Mouse (Mus musculus) erythroblast, embryonic 14.5 days (primary cell): ENCODE measurements around the gene Mis18a. TPM values are rescaled to one million over a fixed set of nuclear protein-coding genes. Genes with fewer than 3 reads are reported as not detected.

ENCODE experiments used
- H3K27me3 ChIP-seq: 2 replicates; pipeline ENCODE4 v1.6.1; 2012; ENCODE audit warnings: inconsistent platforms; ENCODE audit not compliant: control insufficient read depth
- H3K36me3 ChIP-seq: 2 replicates; pipeline ENCODE4 v1.6.1; 2012; ENCODE audit warnings: mild to moderate bottlenecking, inconsistent platforms; ENCODE audit not compliant: control insufficient read depth
- H3K4me1 ChIP-seq: 2 replicates; pipeline ENCODE4 v1.6.1; 2012; ENCODE audit warnings: inconsistent platforms; ENCODE audit not compliant: control insufficient read depth
- H3K4me3 ChIP-seq: replicated peaks from 2 replicates; pipeline ENCODE3; 2012; ENCODE audit warnings: moderate library complexity, mild to moderate bottlenecking, inconsistent platforms
- H3K9me3 ChIP-seq: 2 replicates; pipeline ENCODE4 v1.6.1; 2012; ENCODE audit warnings: low read length, inconsistent platforms, mixed read lengths; ENCODE audit not compliant: control insufficient read depth
- GATA1 ChIP-seq: IDR thresholded peaks from 2 replicates; pipeline ENCODE4 v1.6.1; 2012; ENCODE audit warnings: low read length, inconsistent platforms, mixed read lengths
- TAL1 ChIP-seq: IDR thresholded peaks from 3 replicates; pipeline ENCODE4 v1.6.1; 2012; ENCODE audit warnings: low read length, inconsistent platforms, mixed read lengths
- polyA plus RNA-seq: library from polyadenylated mRNA; stranded (reverse); fragments of >175 nt; gene quantifications from 2 replicates; pipeline ENCODE4 v1.2.3, GENCODE M21; 2012

The Mis18a gene
- 1.5 and 1.6 TPM in 2 replicates for polyA plus RNA-seq

GRCm38 (mm10) chr16:90727233-90728115 is at the start of gene Mis18a:
Gene Mis18a, minus strand, starts transcription at chr16:90727404.
- H3K9me3 ChIP-seq, result peaks cover 8% of the 10 kb centered on the region
- H3K36me3 ChIP-seq, result peaks cover 32% of the 10 kb centered on the region
- TF ChIP-seq GATA1, result no peak
- no peak for TF ChIP-seq TAL1
- peaks cover 48% of the 10 kb centered on the region for H3K4me1 ChIP-seq
- peak within 1 kb of the TSS; percentile 93 for H3K4me3 ChIP-seq
- no peaks in the 10 kb centered on the region; the same call in none of the 2 replicates for H3K27me3 ChIP-seq

GRCm38 (mm10) chr16:90775946-90776520 is 48.8 kb upstream of the Mis18a start:
- H3K4me1 ChIP-seq, result no peaks in the 10 kb centered on the region
- no peak overlapping the region for H3K4me3 ChIP-seq
- TF ChIP-seq GATA1 (no peak), TAL1 (no peak)
- peaks cover 98% of the 10 kb centered on the region for H3K36me3 ChIP-seq
- no peaks in the 10 kb centered on the region for H3K27me3 ChIP-seq
- no peaks in the 10 kb centered on the region for H3K9me3 ChIP-seq

GRCm38 (mm10) chr16:90774646-90775045 is 47.4 kb upstream of the Mis18a start:
- Histone ChIP-seq H3K27me3 (no peaks in the 10 kb centered on the region), H3K36me3 (peaks cover 98% of the 10 kb centered on the region), H3K4me1 (no peaks in the 10 kb centered on the region), H3K4me3 (no peak overlapping the region), H3K9me3 (no peaks in the 10 kb centered on the region)
- TF ChIP-seq GATA1 (no peak), TAL1 (no peak)

GRCm38 (mm10) chr16:90774216-90774615 is 47.0 kb upstream of the Mis18a start:
- no peaks in the 10 kb centered on the region for H3K4me1 ChIP-seq
- peaks cover 98% of the 10 kb centered on the region for H3K36me3 ChIP-seq
- no peaks in the 10 kb centered on the region for H3K27me3 ChIP-seq
- H3K4me3 ChIP-seq, result no peak overlapping the region
- no peak for TF ChIP-seq GATA1
- no peak for TF ChIP-seq TAL1
- no peaks in the 10 kb centered on the region for H3K9me3 ChIP-seq

- Histone ChIP-seq H3K4me3 (no peak overlapping the region), H3K9me3 (peaks cover 7% of the 10 kb centered on the region), H3K27me3 (no peaks in the 10 kb centered on the region), H3K4me1 (peaks cover 18% of the 10 kb centered on the region), H3K36me3 (peaks cover 93% of the 10 kb centered on the region)
- no peak for TF ChIP-seq GATA1
- TF ChIP-seq TAL1, result no peak
These were observed 39.8 kb upstream of the Mis18a start for GRCm38 (mm10) chr16:90766919-90767454.

- H3K27me3 ChIP-seq, result no peaks in the 10 kb centered on the region
- TF ChIP-seq GATA1 (no peak), TAL1 (no peak)
- peaks cover 91% of the 10 kb centered on the region for H3K36me3 ChIP-seq
- peaks cover 7% of the 10 kb centered on the region for H3K9me3 ChIP-seq
- H3K4me1 ChIP-seq, result peaks cover 34% of the 10 kb centered on the region
- no peak overlapping the region for H3K4me3 ChIP-seq
These were observed 38.1 kb upstream of the Mis18a start for GRCm38 (mm10) chr16:90765195-90765877.

- peaks cover 4% of the 10 kb centered on the region for H3K9me3 ChIP-seq
- peaks cover 81% of the 10 kb centered on the region for H3K36me3 ChIP-seq
- TF ChIP-seq GATA1 (peak; percentile 80), TAL1 (peak; percentile 63)
These were observed 33.3 kb upstream of the Mis18a start for GRCm38 (mm10) chr16:90760515-90760914.

GRCm38 (mm10) chr16:90759335-90759734 is 32.1 kb upstream of the Mis18a start:
- Histone ChIP-seq H3K9me3 (peaks cover 4% of the 10 kb centered on the region), H3K36me3 (peaks cover 85% of the 10 kb centered on the region), H3K4me3 (no peak overlapping the region), H3K4me1 (peaks cover 47% of the 10 kb centered on the region), H3K27me3 (no peaks in the 10 kb centered on the region)
- TF ChIP-seq TAL1 (no peak), GATA1 (no peak)

More at GRCm38 (mm10) chr16:90760515-90760914, 33.3 kb upstream of the Mis18a start:
- no peaks in the 10 kb centered on the region for H3K27me3 ChIP-seq
- H3K4me1 ChIP-seq, result peaks cover 49% of the 10 kb centered on the region
- H3K4me3 ChIP-seq, result peak overlapping the region; percentile 41

GRCm38 (mm10) chr16:90753386-90753941 is 26.3 kb upstream of the Mis18a start:
- Histone ChIP-seq H3K36me3 (peaks cover 90% of the 10 kb centered on the region), H3K4me1 (peaks cover 43% of the 10 kb centered on the region), H3K9me3 (no peaks in the 10 kb centered on the region), H3K27me3 (no peaks in the 10 kb centered on the region), H3K4me3 (no peak overlapping the region)
- TF ChIP-seq TAL1 (no peak), GATA1 (no peak)
